In genomic region chr2:38523781-38524445, GRCm38 (mm10) we compare ENCODE assay signal across 18 mouse cellular contexts. TPM values are rescaled to one million over a fixed set of nuclear protein-coding genes. Genes with fewer than 3 reads are reported as not detected.
DNase-seq lines count a peak whose midpoint lies in the region; ATAC-seq and TF ChIP-seq lines count a peak whose summit lies in the region.
"Had no signal": no experiment of that assay in that cellular context is flagged by ENCODE, and none has a peak within 500 bp of the region (broad histone marks: within the 10 kb centered on the region; RNA-seq: fewer than 3 reads in every experiment).

No protein-coding gene starts in this region.

- ATAC-seq in G1E (ENCODE audit: extremely low read depth, insufficient number of reproducible peaks, low FRiP score, poor library complexity, severe bottlenecking) = no peak
- ATAC-seq in intestine, embryonic 14.5 days (replicated peaks; ENCODE audit: low FRiP score, low TSS enrichment, low read depth) = peak; percentile 69
- ATAC-seq in liver, postnatal 0 days = no peak; the same call in 1 of the 2 replicates
- no peak for ATAC-seq in frontal cortex, adult (ENCODE audit: low TSS enrichment)
- ATAC-seq: CD4-positive, CD25-positive, alpha-beta regulatory T cell, adult 4 months had no signal

- H3K9me3 ChIP-seq in heart, embryonic 10.5 days = no peaks in the 10 kb centered on the region
- H3K9me3 ChIP-seq in G1E (replicated peaks) = no peaks in the 10 kb centered on the region
- no peaks in the 10 kb centered on the region for H3K9me3 ChIP-seq in intestine, embryonic 14.5 days (ENCODE audit: control insufficient read depth, low read length)
- no peaks in the 10 kb centered on the region for H3K9me3 ChIP-seq in liver, postnatal 0 days (ENCODE audit: low read length)
- H3K9me3 ChIP-seq: embryonic facial prominence, embryonic 10.5 days; forebrain, embryonic 12.5 days; megakaryocyte, embryonic 14.5 days had no signal

- no peaks in the 10 kb centered on the region for H3K27me3 ChIP-seq in heart, embryonic 10.5 days (ENCODE audit: insufficient read depth, poor library complexity, severe bottlenecking)
- H3K27me3 ChIP-seq in G1E (ENCODE audit: insufficient read depth, low read length) = no peaks in the 10 kb centered on the region
- no peaks in the 10 kb centered on the region for H3K27me3 ChIP-seq in intestine, embryonic 14.5 days (replicated peaks; ENCODE audit: control insufficient read depth, insufficient read depth, low read length)
- no peaks in the 10 kb centered on the region for H3K27me3 ChIP-seq in liver, postnatal 0 days (ENCODE audit: insufficient read depth, low read length)
- H3K27me3 ChIP-seq: forebrain, embryonic 12.5 days had no signal

- TF ChIP-seq EP300 in liver, postnatal 0 days (IDR thresholded peaks at IDR 0.05; ENCODE audit: low read depth) = no peak

- peaks cover 62% of the 10 kb centered on the region for H3K4me1 ChIP-seq in heart, embryonic 10.5 days
- peaks cover 86% of the 10 kb centered on the region for H3K4me1 ChIP-seq in G1E (ENCODE audit: insufficient read depth, low read depth, low read length)
- H3K4me1 ChIP-seq in intestine, embryonic 14.5 days (replicated peaks; ENCODE audit: control insufficient read depth, insufficient read depth, low read length) = peaks cover 27% of the 10 kb centered on the region
- H3K4me1 ChIP-seq in liver, postnatal 0 days (ENCODE audit: insufficient read depth) = peaks cover 35% of the 10 kb centered on the region

- H3K36me3 ChIP-seq in heart, embryonic 10.5 days = peaks cover 14% of the 10 kb centered on the region; the same call in 1 of the 2 replicates
- peaks cover 95% of the 10 kb centered on the region for H3K36me3 ChIP-seq in G1E (replicated peaks)
- no peaks in the 10 kb centered on the region for H3K36me3 ChIP-seq in intestine, embryonic 14.5 days (ENCODE audit: control insufficient read depth, insufficient read depth, low read length)
- H3K36me3 ChIP-seq in liver, postnatal 0 days (replicated peaks; ENCODE audit: insufficient read depth, low read length) = no peaks in the 10 kb centered on the region

- DNase-seq in heart, embryonic 10.5 days (ENCODE audit: low spot score) = no peak
- no peak for DNase-seq in heart, postnatal 4 days
- no peak for DNase-seq in G1E (ENCODE audit: low spot score)
- DNase-seq in intestine, embryonic 14.5 days (ENCODE audit: low spot score) = no peak
- no peak for DNase-seq in liver, postnatal 0 days
- DNase-seq in cerebellum, postnatal 36 days = no peak
- no peak for DNase-seq in B cell, adult 2 months
- DNase-seq: cerebellum, adult 11 months; gastrocnemius, postnatal 25 days; layer of hippocampus, postnatal 36 days; lung, embryonic 14.5 days; right cerebral cortex, postnatal 14 days; thymus, postnatal 4 days had no signal

- H3K4me2 ChIP-seq in intestine, embryonic 14.5 days (ENCODE audit: low read length) = no peak overlapping the region
- H3K4me2 ChIP-seq in liver, postnatal 0 days (ENCODE audit: low read depth, low read length) = no peak overlapping the region
- H3K4me2 ChIP-seq: forebrain, embryonic 12.5 days; lung, embryonic 14.5 days had no signal

- H3K9ac ChIP-seq in intestine, embryonic 14.5 days (ENCODE audit: low read length) = no peak overlapping the region
- H3K9ac ChIP-seq in liver, postnatal 0 days (replicated peaks) = no peak overlapping the region
- H3K9ac ChIP-seq: forebrain, embryonic 12.5 days; lung, embryonic 14.5 days had no signal

- TF ChIP-seq CTCF in G1E (IDR thresholded peaks at IDR 0.05; ENCODE audit: low read depth, low read length) = no peak
- TF ChIP-seq CTCF in liver, postnatal 0 days (IDR thresholded peaks at IDR 0.05; ENCODE audit: low read depth) = no peak

- peak overlapping the region; percentile 56; the same call in 1 of the 2 replicates for H3K27ac ChIP-seq in heart, embryonic 10.5 days
- no peak overlapping the region for H3K27ac ChIP-seq in intestine, embryonic 14.5 days (ENCODE audit: low read depth)
- peak overlapping the region; percentile 39; the same call in 1 of the 2 replicates for H3K27ac ChIP-seq in liver, postnatal 0 days (ENCODE audit: low read depth)
- H3K27ac ChIP-seq: embryonic facial prominence, embryonic 10.5 days; forebrain, embryonic 12.5 days had no signal

- WGBS in heart, embryonic 10.5 days = 72% methylated on average over 10 of the region's 10 CpGs
- 74% methylated on average over 10 of the region's 10 CpGs for WGBS in intestine, embryonic 14.5 days
- WGBS in liver, postnatal 0 days (ENCODE audit: insufficient replicate concordance) = 65% methylated on average over 10 of the region's 10 CpGs

- H3K4me3 ChIP-seq in heart, embryonic 10.5 days = no peak overlapping the region
- 0 out of 2 replicates have a peak overlapping the region, but pooled peaks have one; percentile 17 for H3K4me3 ChIP-seq in G1E (ENCODE audit: low read depth, low read length)
- H3K4me3 ChIP-seq in intestine, embryonic 14.5 days (ENCODE audit: low read depth, low read length) = no peak overlapping the region
- no peak overlapping the region for H3K4me3 ChIP-seq in liver, postnatal 0 days (ENCODE audit: low read depth, low read length)
- H3K4me3 ChIP-seq: embryonic facial prominence, embryonic 10.5 days; forebrain, embryonic 12.5 days; megakaryocyte, embryonic 14.5 days had no signal

RNA-seq across cellular contexts. Expression of gene Nek6, which starts 12.5 kb away (rescaled TPM):
- 74.7 and 90.1 TPM in 2 replicates for polyA plus RNA-seq in heart, embryonic 10.5 days (2016; fragmentation: Nextera tagmentation; extraction: Ambion mirVana)
- total RNA-seq in heart, postnatal 4 days (2021) = 10 to 100 TPM; 24.8 to 26.0 TPM
- 180 and 210 TPM in 2 replicates for total RNA-seq in G1E (2014; fragmentation: Nextera tagmentation)
- 95.8 and 98.6 TPM in 2 replicates for total RNA-seq in G1E (2017)
- polyA plus RNA-seq in G1E (2012) = 113 and 162 TPM in 2 replicates
- 111 and 115 TPM in 2 replicates for polyA plus RNA-seq in intestine, embryonic 14.5 days (2014; fragmentation: Nextera tagmentation; extraction: Ambion mirVana)
- polyA plus RNA-seq in liver, postnatal 0 days (2015; fragmentation: Nextera tagmentation; extraction: Ambion mirVana) = 30.6 and 39.7 TPM in 2 replicates
